Mouse (Mus musculus) lung, adult 2 months (tissue): ENCODE measurements around the gene Nudt5. TPM values are rescaled to one million over a fixed set of nuclear protein-coding genes. Genes with fewer than 3 reads are reported as not detected.

Source experiments
- DNase-seq: peaks from one replicate; pipeline ENCODE4 v3.0.0; 2022
- H3K4me1 ChIP-seq: fragments of 200-500 bp; 2 replicates; pipeline ENCODE4 v1.6.1; 2011; ENCODE audit warnings: low read length; ENCODE audit not compliant: control insufficient read depth, insufficient read depth
- H3K4me3 ChIP-seq: fragments of 200-500 bp; replicated peaks from 2 replicates; pipeline ENCODE3; 2011; ENCODE audit warnings: low read depth, mild to moderate bottlenecking, control low read depth, low read length; ENCODE audit errors: extremely low read depth
- CTCF ChIP-seq: fragments of 200-500 bp; IDR thresholded peaks from 2 replicates; pipeline ENCODE4 v1.5.1; 2011; ENCODE audit warnings: mild to moderate bottlenecking, low read length, control low read depth; ENCODE audit not compliant: insufficient read depth
- POLR2A ChIP-seq: fragments of 200-500 bp; IDR thresholded peaks from 2 replicates; pipeline ENCODE4 v1.6.1; 2011; ENCODE audit warnings: low read depth, mild to moderate bottlenecking, control low read depth, low read length, borderline replicate concordance; ENCODE audit errors: extremely low read depth
- WGBS: fragments of 180-500 bp; shearing (Covaris S2); methylation state at CpG from one replicate; pipeline ENCODE4 v1.1.7; 2018; 5-methylcytosine and 5-hydroxymethylcytosine counted together
- polyA plus RNA-seq: library from polyadenylated mRNA; depleted of rRNA; stranded (reverse); fragments of >200 nt; gene quantifications from 2 replicates; pipeline ENCODE4 v1.2.3, GENCODE M21; 2012

Nudt5 gene
- polyA plus RNA-seq, 1 experiment: 6.9 TPM

- TF ChIP-seq CTCF (no peak), POLR2A (no peak)
- no peak within 1 kb of the TSS for H3K4me3 ChIP-seq
Observed at GRCm38 (mm10) chr2:5862834-5863233, 18.0 kb downstream of the Nudt5 start, which contains the start of gene Gm13199. Gene Gm13199 (minus strand): TSS chr2:5862934.

GRCm38 (mm10) chr2:5867681-5868080, 22.9 kb downstream of the Nudt5 start:
- H3K4me3 ChIP-seq: no peak overlapping the region
- no peak for DNase-seq
- TF ChIP-seq CTCF (no peak), POLR2A (no peak)
- WGBS: 72% methylated on average over 2 of the region's 2 CpGs
- no peaks in the 10 kb centered on the region for H3K4me1 ChIP-seq

More at GRCm38 (mm10) chr2:5862834-5863233, 18.0 kb downstream of the Nudt5 start, which contains the start of gene Gm13199:
- DNase-seq: no peak
- WGBS: 92% methylated on average over 3 of the region's 3 CpGs
- no peaks in the 10 kb centered on the region for H3K4me1 ChIP-seq

GRCm38 (mm10) chr2:5869746-5870145, 24.9 kb downstream of the Nudt5 start:
- DNase-seq: no peak
- TF ChIP-seq CTCF (no peak), POLR2A (no peak)
- Histone ChIP-seq H3K4me1 (no peaks in the 10 kb centered on the region), H3K4me3 (no peak overlapping the region)
- 93% methylated on average over 5 of the region's 5 CpGs for WGBS

- WGBS: 77% methylated on average over 3 of the region's 3 CpGs
- Histone ChIP-seq H3K4me1 (no peaks in the 10 kb centered on the region), H3K4me3 (no peak overlapping the region)
- no peak for DNase-seq
- no peak for TF ChIP-seq CTCF
- no peak for TF ChIP-seq POLR2A
Observed at GRCm38 (mm10) chr2:5877446-5877845, 32.6 kb downstream of the Nudt5 start.

- TF ChIP-seq POLR2A (no peak), CTCF (no peak)
- WGBS: 79% methylated on average over 5 of the region's 5 CpGs
- Histone ChIP-seq H3K4me1 (no peaks in the 10 kb centered on the region), H3K4me3 (no peak overlapping the region)
- DNase-seq: no peak
Observed at GRCm38 (mm10) chr2:5888865-5889264, 44.0 kb downstream of the Nudt5 start.

- WGBS: 57% methylated on average over 2 of the region's 2 CpGs
Observed at GRCm38 (mm10) chr2:5889412-5889811, 44.6 kb downstream of the Nudt5 start.

GRCm38 (mm10) chr2:5894296-5894695, 49.5 kb downstream of the Nudt5 start:
- DNase-seq: peak; percentile 5

More at GRCm38 (mm10) chr2:5889412-5889811, 44.6 kb downstream of the Nudt5 start:
- Histone ChIP-seq H3K4me1 (peaks cover 2% of the 10 kb centered on the region), H3K4me3 (no peak overlapping the region)
- TF ChIP-seq POLR2A (no peak), CTCF (no peak)
- DNase-seq: no peak

GRCm38 (mm10) chr2:5894843-5895570, 50.2 kb downstream of the Nudt5 start, which contains the start of gene Sec61a2:
Gene Sec61a2 (minus strand): TSS chr2:5895432.
- peaks cover 2% of the 10 kb centered on the region for H3K4me1 ChIP-seq
- TF ChIP-seq CTCF (no peak), POLR2A (peak; percentile 90; the same call in 1 of the 2 replicates)
- WGBS: under 1% methylated on average over 62 of the region's 62 CpGs
- H3K4me3 ChIP-seq: peak within 1 kb of the TSS; percentile 80
- DNase-seq: peak; percentile 99

More at GRCm38 (mm10) chr2:5894296-5894695, 49.5 kb downstream of the Nudt5 start:
- H3K4me1 ChIP-seq: peaks cover 2% of the 10 kb centered on the region
- WGBS: 40% methylated on average over 11 of the region's 11 CpGs
- H3K4me3 ChIP-seq: peak overlapping the region; percentile 39
- TF ChIP-seq CTCF (no peak), POLR2A (no peak)

GRCm38 (mm10) chr2:5900145-5900544, 55.3 kb downstream of the Nudt5 start:
- Histone ChIP-seq H3K4me1 (no peaks in the 10 kb centered on the region), H3K4me3 (no peak overlapping the region)
- WGBS: 73% methylated on average over 5 of the region's 5 CpGs
- TF ChIP-seq POLR2A: no peak
- peak; percentile 60 for TF ChIP-seq CTCF
- no peak for DNase-seq

GRCm38 (mm10) chr2:5906092-5906491, 61.3 kb downstream of the Nudt5 start:
- TF ChIP-seq CTCF: no peak
- no peak for TF ChIP-seq POLR2A
- no peak for DNase-seq
- 35% methylated on average over 5 of the region's 5 CpGs for WGBS
- no peak overlapping the region for H3K4me3 ChIP-seq
- H3K4me1 ChIP-seq: no peaks in the 10 kb centered on the region

- peak; percentile 17 for DNase-seq
- WGBS: 56% methylated on average over 3 of the region's 3 CpGs
- TF ChIP-seq CTCF (no peak), POLR2A (no peak)
- no peaks in the 10 kb centered on the region for H3K4me1 ChIP-seq
- H3K4me3 ChIP-seq: no peak overlapping the region
Observed at GRCm38 (mm10) chr2:5906625-5907024, 61.8 kb downstream of the Nudt5 start.
